Mouse (Mus musculus): ENCODE measurements at regions not wholly inside any gene's neighbourhood (a gene's known extent, or its start where the extent isn't known, plus 50 kb on each side); places are given as distances from the start of the nearest gene placed in this dataset.

GRCm38 (mm10) chr10:17382990-17383389 is 340.0 kb upstream of the Cited2 start:
- TF ChIP-seq EP300 (IDR thresholded peaks at IDR 0.05; ENCODE audit: low read depth) (no peak), CTCF (IDR thresholded peaks at IDR 0.05; ENCODE audit: low read depth) (no peak)

All from liver, postnatal 0 days (tissue).